Mouse (Mus musculus) stomach, postnatal 0 days (tissue): Measurements from ENCODE around the gene Zbtb20.

ENCODE experiments used
- CTCF ChIP-seq: IDR thresholded peaks from 2 replicates; pipeline ENCODE4 v1.5.1; 2016; ENCODE audit warnings: antibody characterized with exemption, low read depth, mild to moderate bottlenecking, moderate library complexity
- EP300 ChIP-seq: optimal IDR thresholded peaks from 2 replicates; pipeline ENCODE3; 2016; ENCODE audit warnings: antibody characterized with exemption

- TF ChIP-seq CTCF (no peak), EP300 (no peak)
Measured at GRCm38 (mm10) chr16:43388389-43388788, 512.7 kb downstream of the Zbtb20 start.
